Mouse (Mus musculus) spleen, adult 2 months (tissue): ENCODE measurements around the gene Maml1.

ENCODE experiments used
- CTCF ChIP-seq: fragments of 200-500 bp; IDR thresholded peaks from 2 replicates; pipeline ENCODE4 v1.5.1; 2011; ENCODE audit warnings: mild to moderate bottlenecking, inconsistent platforms; ENCODE audit not compliant: insufficient read depth, insufficient read length, insufficient replicate concordance; ENCODE audit errors: extremely low read depth
- POLR2A ChIP-seq: fragments of 200-500 bp; IDR thresholded peaks from 2 replicates; pipeline ENCODE4 v1.6.1; 2011; ENCODE audit warnings: low read depth, low read length, inconsistent platforms

DNA sequence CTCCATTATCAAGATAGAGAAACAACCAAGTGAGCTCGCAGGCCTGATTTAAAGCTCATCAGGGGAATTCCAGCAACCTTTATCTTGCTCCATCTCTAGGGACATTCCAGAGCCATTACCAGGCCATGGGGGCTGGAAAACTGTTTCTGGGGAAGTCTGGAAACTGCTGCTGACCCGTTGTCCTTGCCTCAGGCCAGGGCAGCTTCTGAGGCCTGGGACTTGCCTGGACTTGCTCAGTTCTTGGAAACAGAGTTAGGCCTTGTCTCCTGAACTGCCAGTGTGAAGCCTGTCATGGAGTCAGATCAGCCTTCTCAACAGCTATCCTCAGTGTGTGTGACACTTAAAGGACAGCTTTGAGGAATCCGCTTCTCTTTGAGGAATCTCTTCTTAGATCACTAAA lies 39.9 kb downstream of the Maml1 start:
- TF ChIP-seq CTCF (no peak), POLR2A (no peak)
